Mouse (Mus musculus): ENCODE results near the gene Tshz2.

Tshz2 gene

DNA sequence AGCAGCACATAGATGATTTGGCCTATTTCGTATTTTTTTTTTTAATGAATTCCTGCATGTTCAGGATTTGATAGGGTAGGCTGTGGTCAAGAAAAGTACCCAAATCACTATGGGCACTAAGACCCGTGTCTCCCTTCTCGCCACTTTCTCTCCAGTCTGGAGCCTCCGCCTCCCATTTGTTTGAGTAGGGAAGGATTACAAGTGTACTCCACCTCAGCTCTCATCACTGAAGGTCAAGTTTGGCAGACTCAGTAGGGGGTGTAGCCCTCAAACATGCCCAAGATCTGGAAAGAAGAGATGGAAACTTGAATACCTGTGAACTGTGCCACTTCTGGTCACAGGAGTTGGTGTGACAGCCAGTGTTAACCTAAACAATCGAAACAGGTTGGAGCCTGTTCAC lies 66.3 kb downstream of the Tshz2 start:
- DNase-seq (ENCODE audit: low read depth, low spot score) = no peak

DNA sequence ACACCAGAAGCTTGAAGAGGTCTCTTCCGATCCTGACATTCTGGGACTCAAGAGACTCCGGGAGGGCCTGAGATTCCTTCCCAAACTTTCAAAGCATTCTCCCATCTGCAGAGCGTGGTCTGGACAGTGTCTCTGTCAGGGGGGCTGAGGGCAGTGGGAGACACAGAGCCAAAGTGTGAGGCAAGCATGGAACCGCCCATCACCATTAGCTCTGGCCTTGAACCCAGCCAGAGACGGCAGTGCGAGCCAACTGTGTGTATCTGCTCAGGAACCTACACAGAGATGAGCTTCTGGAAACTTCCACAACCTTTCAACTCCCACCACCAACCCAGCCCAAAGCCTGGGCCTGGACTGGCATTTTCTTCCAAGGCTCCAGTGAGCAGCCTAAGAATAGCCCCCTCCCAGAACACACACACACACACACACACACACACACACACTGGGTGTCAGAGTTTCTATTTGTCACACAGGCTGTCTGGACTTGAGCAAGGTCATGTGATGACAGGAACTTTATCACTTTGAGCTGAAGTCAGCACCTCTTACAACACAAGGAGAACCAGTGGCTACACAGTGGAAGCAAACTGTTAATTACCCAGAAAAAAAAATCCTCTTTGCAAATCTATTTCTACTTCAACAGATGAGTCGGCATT lies 67.2 kb downstream of the Tshz2 start:
- DNase-seq (ENCODE audit: low read depth, low spot score) = peak; percentile 24

DNA sequence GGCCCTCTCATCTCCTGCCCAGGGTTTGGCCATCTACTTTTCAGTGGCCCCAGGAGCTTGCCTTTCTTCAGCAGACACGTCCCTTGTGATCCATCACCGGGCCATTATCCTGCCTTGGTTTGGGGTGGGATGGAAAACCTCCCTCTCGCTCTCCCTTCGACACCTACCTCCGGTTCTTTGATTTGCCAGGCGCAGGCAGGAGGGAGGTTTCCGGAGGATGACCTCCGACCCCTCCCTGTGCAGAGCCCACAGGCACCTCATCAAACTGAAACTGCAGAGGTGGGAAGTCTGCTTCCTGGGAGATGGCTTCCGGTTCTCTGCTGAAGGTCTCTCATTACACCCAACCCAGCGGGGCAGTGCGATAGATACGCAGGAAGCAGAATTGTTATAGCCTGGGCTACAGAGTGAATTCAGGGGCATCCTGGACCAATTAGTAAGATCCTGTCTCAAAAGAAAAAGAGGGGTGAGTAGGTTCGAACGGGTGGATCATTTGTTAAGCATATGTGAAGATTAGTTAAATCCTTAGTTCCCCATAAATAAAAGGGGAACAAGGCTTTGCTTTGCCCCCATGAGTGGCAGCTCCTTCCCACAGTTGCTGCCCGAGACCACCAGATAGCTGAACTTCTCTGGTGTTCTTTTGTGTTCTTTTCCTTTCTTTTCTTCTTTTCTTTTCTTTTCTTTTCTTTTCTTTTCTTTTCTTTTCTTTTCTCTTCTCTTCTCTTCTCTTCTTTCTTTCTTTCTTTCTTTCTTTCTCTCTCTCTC lies 70.1 kb downstream of the Tshz2 start:
- DNase-seq (ENCODE audit: low read depth, low spot score) = no peak

DNA sequence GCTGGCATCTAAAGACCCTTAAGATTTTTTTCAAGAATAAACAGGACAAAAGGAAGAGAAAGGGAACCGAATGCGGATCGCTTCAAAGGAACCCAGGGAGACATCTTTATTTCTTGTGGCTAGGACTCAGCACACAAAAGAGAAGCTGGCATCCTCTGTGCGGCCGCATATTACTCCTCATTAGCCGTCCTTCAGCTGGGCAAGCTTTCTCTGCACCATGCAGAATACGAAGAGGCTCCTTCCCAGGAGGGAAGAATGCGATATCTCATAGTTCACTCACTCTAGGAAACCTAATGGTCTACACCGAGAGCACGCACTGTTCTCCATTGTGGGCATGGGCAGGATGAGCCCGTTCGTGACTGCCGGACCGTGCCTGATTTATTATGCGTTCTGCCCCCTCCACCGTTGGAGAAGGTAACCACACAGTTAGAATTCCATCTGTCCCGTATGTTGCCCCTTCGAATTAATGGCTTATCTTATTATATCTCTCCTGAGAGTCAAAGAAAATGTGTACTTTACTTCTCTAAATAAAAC lies 89.0 kb downstream of the Tshz2 start:
- no peak for DNase-seq (ENCODE audit: low read depth, low spot score)

DNA sequence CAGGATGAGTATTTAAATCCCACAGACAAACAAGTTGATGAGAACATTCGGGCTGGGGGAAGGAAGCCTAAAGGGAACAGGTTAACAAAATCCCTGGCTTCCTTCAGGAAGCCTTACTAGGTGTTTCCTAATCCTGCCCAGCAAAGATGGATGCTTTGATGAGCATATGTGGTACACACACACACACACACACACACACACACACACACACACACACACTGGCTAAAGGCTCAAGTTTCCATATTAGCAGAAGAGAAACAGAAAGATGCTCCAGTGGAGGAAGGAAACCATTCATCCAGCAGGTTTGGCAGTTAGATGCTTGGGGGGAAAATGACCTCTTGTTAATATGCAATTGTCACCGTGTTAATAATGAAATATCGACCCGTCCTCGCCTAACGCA lies 89.5 kb downstream of the Tshz2 start:
- DNase-seq (ENCODE audit: low read depth, low spot score) = no peak

DNA sequence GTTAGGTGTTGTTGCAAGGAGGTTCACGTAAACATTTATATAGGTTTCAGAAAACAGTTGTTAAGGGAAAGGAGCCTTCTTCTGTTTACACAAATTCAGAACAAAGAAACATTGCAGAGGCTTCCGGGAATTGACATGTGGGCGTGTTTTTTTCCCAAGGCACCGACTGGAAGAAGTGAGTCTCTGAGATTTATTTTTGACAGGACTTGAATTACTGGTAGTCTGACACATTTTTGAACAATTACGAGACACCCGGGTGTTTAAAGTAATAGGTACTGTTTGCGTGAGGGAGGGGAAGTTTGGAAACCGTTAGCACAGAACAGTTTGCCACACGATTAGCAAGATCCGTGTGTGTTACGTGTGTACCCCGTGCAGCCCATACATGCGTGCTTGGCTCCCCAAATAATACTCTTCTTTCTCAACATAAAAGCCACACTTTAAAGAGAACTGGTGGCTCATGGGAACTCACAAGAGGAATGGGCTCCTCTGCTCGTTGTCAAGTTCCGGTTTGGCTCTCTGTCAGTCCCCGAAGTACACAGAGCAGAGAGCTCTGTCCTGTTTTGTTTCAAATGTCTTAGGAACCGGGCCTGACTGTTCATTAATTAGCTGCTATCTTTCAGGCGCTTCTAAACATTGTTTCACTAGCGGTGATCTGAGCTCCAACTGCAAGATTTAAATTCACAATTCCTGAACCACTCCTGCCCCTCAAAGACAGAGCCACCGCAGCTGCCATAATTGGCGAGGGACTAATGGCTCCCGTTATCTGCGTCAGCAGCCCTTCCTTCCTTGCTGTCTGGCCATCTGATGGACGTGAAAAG lies 91.0 kb downstream of the Tshz2 start:
- no peak for DNase-seq (ENCODE audit: low read depth, low spot score)

DNA sequence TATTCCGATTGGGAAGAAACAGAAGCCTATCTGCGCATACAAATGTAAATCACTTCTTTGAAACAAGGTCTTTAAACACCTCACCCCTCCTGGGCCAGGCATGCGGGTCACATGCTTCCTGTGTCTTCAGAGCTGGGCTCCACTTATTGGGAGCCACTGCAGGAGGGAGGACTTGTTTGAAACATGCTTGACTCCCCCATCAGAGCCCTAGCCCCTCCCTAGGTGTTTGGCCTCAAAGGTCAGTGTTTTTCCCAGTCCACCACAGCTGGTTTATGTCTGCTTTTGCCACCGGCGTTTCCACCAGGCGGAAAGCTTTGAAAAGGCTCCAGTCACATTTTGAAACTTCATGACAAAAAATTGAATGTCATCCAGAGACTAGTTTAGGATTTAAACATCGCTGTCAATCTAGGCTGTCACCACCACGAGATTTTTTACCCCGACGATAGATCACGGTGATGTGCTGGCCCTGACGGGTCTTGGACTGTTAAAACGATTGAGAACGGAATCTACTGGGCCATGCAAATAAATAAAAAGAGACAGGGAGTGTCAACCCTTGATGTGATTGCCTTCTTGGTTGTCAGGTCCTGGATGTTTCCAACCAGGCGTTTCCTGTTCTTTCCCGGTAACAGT lies 96.0 kb downstream of the Tshz2 start:
- no peak for DNase-seq (ENCODE audit: low read depth, low spot score)

DNA sequence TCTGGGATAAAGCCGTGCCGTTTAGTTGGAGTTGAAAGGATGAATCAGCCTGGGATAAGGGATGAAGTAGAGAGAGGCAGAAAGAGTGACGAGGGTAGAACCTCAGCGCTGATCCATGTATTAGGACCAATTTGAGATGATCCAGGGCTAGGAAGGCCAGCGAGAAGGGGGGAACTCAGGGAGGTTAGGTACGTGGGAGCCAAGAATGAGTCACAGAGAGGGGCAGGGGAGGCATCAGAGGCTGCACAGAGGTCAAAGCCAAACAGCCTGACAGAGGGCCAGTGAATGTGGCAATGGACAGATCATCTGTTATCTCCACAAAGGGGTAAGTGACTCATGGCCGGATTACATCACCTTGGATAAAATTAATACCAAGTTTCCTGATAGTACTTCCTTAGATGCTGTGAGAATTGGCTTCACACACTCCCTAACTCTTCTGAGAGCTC lies 97.8 kb downstream of the Tshz2 start:
- no peak for DNase-seq (ENCODE audit: low read depth, low spot score)

DNA sequence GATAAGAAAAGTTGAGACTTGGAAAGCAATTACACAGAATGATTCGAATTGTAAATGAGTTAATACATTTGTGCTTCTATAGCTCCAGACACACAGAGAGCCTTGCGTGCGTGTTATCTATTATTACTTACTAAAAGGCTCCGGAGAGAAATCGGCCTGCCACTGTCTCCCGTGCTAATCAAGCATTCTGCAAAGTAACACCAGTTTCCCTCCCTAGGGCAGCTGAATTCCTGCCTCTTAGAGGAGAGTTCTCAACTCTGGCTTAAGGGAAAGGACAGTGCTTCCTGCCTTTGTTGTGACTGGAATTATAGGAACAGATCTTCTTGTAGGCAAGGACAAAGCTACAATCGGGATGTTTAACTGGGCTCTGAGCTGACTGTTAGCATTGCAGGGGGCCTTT lies 101.2 kb downstream of the Tshz2 start:
- DNase-seq (ENCODE audit: low read depth, low spot score) = no peak

DNA sequence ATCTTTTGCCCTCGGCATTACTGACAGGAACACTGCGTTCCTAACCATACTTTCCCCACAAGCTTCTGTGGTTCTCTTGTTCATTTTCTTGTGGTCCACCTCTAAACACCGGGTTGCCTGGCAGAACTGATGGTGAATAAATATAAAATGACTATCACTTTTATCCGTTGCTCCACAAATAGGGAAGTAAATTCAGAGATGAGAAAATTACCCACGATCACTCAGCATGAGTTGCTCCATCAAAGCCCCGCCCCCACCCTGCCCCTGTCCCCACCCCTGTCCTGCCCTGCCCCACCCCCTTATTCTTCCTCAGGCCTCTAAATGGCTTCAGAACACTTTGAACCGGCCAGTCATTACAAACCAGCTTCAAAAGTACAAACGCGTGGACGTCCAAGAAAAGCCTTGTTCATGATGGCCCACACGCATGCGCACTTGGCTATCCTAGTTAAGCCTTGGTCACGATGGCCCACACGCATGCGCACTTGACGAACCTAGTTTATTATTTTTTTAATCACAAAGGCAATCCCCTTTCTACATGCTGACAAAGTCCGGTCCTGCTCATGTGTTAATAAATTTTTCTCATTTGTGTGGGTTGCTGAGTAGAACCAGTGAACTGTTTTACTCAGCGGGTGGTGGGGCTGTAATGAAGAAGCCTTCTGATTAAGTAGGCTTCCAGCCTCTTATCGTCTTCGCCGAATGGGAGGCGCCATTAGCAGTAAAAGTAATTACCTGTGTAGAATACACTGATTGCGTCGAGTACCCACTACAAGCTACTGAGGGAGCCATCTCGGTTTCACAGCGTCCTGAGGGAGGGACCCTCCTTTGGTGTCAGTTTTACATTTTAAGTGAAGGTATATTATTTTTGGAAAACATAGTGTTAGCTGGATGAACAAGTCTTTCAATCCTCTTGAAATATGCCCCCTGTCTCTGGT lies 102.9 kb downstream of the Tshz2 start:
- DNase-seq (ENCODE audit: low read depth, low spot score) = no peak

DNA sequence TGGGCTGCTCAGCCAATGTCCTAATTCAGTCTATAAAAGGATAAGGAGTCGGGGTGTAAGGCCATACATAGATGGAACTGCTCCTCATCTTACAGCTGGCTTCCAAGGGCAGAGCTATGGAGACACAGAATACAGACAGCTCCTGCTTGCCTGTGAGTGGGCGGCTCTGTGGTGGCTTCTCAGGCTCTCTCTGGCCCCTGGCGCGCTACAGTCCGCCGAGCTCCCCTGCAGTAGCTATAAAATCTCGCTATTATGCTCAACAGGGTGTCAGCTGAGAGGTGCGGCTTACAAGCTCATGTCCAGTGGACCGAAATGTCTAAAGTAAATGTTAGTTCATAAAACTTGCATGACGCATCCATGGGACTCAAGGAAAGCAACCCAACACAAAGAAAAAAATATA lies 108.2 kb downstream of the Tshz2 start:
- no peak for DNase-seq (ENCODE audit: low read depth, low spot score)

DNA sequence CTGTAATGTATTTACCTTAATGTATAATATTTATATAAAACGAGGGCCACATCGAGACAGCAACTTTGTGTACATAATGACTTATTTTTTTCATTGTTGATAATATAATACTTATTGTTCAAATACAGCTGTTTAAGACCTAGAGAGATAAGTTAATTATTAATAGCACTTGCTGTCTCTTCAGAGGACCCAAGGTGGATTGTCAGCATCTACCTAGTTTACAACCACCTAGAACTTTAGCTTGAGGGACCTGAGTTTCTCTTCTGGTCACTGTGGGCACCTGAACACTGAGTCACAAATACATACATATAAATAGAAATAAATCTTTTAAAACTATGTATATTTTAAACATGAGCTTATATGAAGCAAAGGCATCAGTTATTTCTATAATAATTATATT lies 110.0 kb downstream of the Tshz2 start:
- no peak for DNase-seq (ENCODE audit: low read depth, low spot score)

DNA sequence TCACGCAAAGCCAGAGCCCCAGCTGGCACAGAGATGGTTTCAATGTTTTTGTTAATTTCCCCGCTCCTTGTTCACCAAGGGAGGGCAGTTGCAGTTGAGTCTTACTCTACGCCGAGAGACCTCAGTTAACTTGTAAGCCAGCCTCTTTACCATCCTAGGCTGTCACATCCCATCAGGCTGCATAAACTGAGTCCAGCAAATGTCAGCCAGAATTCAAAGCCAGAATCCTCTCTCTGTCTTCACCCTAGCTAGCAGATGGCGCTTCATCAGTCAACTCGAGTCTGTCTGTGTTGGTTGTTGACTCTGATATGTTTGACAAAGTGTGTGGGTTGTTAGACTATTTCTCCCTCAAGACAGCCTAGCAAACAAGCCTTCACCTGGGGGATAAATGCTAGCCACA lies 110.5 kb downstream of the Tshz2 start:
- no peak for DNase-seq (ENCODE audit: low read depth, low spot score)

DNA sequence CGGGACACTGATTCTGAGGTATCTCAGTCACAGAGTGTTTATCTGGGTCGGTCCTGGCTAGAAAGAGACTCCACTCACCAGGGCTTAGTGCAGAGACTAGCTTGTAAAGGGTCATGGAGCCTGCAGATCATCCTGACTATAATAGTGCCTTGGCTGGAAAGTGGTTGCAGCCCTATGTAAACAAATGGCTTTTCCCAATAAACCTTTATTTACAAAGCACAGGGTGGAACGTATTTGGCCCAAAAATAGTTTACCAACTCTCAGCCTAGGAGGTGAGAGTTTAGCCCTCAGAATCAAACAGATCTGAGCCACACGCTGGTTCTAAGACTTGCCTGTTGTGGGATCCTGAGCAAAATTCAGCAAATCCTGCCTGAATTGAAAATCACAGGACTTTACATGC lies 111.1 kb downstream of the Tshz2 start:
- DNase-seq (ENCODE audit: low read depth, low spot score) = no peak

DNA sequence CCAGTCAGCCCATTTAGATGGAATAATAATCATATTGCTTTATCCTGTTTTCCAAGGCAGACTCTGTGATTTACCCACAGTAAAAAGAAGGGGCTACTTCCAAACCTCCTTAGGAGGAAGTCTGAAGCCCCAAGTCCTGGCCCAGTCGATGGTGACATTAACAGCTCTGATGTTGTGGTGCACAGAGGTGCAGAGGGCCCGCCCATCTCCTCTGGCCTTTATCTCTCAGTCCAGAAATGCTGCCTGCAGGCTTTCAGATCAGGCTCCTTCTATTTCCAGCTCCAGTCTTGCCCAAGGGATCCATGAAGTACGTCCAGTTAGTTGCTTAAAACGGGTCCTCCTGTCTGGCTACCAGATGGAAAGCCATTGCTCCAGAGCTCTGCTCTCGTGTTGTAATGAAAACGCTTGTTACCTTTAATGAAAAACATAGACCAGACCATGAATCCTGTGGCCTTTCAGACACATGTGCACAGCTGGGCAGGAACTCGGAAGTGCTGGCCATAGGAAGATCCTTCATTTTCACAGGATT lies 114.4 kb downstream of the Tshz2 start:
- no peak for DNase-seq (ENCODE audit: low read depth, low spot score)

DNA sequence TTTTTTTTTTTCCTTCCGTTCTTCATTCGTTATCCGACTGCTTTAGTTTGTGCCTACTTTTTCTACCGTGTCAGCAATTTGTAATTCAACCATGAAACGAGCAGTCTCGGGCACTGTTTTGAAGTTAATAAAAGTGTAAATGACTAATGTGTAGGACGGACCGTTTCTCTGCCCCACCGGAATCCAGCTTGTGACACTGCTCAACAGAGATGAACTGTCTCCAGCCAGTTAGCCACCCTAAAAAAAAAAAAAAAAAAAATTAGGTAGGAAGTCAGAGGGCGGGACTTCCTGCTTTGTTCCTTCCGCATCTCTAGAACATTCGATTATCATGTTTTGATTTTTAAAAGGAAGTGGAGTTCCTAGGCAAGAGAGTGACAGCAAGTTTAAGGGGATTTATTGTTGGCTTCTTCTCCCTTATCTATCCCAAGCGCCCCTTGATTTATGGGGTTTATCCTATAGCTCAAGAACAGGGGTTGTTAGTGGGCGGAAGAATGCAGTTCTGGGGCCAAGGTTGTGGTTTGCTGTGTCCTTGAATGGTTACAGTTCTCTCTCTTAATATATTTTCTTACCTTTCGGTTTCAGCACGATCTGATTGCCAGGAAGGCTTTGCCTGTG lies 116.6 kb downstream of the Tshz2 start:
- no peak for DNase-seq (ENCODE audit: low read depth, low spot score)

DNA sequence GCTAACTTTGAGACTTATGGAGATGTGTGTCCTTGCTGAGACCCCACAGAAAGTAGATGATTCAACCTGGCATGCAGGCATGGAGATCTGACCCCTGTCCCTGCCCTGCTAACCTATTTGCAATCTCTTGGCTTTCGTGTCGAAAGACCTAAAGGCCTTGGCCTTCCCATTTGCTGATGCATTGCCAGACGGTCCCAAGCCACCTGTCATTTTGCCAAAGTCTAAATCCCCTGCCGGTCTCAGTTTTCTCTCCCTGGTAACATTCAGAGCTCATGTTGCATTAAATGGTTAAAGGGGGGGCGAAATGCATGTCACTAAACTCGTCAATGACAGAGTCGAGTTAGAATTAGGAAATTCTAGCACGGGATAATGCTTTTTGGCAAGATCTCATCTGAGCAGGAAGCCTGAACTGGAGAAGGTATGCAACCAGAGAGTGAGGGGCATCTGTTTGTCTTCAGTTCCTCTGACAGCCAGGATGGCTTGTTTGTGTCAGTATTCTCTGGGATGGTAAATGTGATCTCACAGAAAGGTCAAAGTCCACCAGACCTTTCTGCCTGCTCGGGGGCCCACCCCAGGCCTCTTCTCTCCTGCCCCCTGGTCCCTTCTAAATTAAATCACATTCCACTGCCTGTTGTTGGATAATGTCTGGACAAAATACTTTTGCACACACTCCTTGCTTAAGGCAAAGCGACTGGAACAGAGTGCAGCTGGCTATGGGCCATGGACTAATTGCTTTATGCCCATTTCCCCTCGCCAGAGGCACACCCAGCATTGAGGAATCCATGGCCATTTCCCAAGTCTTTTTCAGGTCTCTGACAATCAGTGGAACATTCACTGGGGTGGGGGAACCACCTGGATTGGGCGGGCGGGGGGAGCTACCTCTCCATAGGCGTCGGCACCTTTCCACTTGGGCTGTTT lies 118.0 kb downstream of the Tshz2 start:
- DNase-seq (ENCODE audit: low read depth, low spot score) = no peak

DNA sequence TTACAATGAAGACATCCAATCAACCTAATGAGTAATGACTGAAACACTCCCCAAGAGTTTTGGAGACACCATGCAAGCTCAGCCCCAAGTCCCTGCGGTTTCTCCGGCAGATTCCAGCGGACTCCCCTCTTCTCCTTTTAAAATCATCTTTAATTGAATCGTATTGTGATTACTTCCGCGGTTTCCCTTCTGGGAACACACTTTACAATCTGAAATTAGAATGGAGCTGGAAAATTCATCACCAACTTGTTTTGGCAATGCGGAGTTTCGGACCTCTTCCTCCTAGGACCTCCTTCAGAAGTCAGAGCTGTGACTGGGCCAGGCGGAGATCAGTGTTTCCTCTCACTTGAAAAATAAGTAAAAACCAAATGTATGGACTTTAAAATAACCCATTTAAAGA lies 119.3 kb downstream of the Tshz2 start:
- no peak for DNase-seq (ENCODE audit: low read depth, low spot score)

DNA sequence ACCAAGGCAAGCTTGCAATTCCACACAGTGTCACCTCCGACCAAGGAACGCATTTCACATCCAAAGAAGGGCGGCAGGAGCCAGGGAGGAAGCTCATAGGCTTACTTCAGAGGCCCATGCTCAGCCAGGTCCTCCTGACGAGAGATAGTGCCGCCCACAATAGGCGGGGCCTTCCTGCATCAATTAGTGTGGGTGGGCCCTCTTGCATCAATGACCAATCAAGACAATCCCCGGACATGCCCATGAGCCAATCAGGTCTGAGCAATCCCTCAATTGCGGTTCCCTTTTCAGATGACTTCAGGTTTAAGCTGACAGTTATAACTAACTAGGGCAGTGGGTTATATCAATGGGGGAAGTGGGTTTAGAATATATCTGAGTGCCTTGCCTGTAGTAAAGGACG lies 120.6 kb downstream of the Tshz2 start:
- no peak for DNase-seq (ENCODE audit: low read depth, low spot score)
